Mouse (Mus musculus) adrenal gland, adult 2 months (tissue): ENCODE measurements around the gene Gm28048. TPM values are rescaled to one million over a fixed set of nuclear protein-coding genes. Genes with fewer than 3 reads are reported as not detected.

Experiments
- DNase-seq: peaks from one replicate; pipeline ENCODE4 v3.0.0; 2021
- polyA plus RNA-seq: library from polyadenylated mRNA; depleted of rRNA; stranded (reverse); fragments of >200 nt; gene quantifications from 2 replicates; pipeline ENCODE4 v1.2.3, GENCODE M21; 2012
- total RNA-seq, 2 experiments: library from RNA; stranded (reverse); gene quantifications; 2 replicates each; pipeline ENCODE4 v1.2.3; 2021

Gm28048 gene
- total and polyA plus RNA-seq, 3 experiments = 39.3 to 39.4 TPM; not detected in 1

DNA sequence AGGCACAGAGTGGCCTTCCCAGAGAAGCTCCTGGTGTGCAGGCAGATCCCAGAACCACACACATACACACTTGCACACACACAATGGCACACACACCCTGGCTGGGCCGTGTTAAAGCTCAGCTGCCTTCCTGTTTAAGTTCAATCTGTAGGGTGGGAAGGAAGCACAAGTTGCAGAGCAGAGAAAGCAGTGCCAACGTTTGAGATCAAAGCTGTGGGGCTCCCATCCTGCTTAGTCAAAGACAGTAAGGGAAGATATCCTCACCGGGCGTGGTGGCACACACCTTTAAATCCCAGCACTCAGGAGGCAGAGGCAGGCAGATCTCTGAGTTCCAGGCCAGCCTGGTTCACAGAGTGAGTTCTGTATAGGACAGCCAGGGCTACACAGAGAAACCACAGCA, 149.3 kb downstream of the Gm28048 start:
- DNase-seq = no peak

DNA sequence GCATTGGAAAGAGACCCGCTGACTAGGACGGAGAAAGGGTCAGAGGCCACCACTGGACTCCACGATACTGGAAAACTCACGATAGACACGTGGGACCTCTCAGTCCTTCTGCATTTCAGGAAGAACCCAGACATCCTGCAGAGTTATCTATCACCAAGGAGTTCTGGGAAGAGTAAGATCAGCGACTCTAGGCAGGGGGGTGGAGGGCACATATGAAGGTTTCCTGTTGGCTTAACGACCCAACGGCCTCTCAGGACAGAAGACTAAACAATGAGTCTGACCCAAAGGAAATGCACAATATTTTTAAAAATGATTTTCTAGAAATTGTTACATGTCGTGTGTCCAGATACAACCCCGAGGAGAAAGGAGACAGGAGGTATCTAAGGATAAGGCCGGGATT, 150.0 kb downstream of the Gm28048 start:
- peak; percentile 2 for DNase-seq

DNA sequence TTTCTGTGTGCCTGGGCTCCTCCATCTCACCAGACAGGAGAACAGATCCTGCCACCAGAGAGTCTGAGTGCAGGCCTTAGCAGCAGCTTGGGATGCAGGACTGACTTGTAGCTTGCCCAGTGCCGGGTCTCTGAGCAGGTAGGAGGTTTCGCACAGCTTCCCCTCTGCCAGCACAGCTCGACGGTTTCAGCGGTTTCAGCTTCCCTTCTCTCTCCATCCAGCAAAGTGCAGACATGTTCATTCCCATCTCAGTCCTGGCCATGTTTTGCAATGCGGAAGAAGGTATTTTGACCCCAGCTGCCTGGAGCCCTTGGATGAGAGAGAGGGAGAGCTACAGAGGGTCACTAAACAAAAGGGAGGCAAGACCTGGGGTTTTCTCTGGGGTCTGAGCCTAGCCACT, 151.2 kb downstream of the Gm28048 start:
- DNase-seq = no peak

DNA sequence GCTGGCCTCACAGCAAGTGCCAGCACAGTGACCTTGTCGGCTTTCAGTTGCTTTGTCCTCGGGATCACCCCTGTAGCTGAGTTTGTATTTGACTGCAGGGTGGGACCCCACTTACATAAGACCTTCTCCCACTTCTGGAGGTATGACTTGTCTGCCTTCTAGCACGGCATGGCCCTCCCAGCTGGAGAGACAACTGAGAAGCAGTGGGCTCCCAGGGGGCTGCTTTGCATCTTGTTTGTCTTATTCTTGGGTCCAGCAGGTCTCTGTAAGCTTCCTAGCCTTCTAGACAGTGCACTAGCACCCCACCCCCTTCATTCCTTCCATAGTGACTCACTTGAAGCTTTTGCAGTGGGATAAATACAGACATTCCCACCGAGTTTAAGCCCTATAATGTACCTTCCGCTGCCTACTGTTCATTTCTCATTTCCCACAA, 151.7 kb downstream of the Gm28048 start:
- DNase-seq = peak; percentile 66

DNA sequence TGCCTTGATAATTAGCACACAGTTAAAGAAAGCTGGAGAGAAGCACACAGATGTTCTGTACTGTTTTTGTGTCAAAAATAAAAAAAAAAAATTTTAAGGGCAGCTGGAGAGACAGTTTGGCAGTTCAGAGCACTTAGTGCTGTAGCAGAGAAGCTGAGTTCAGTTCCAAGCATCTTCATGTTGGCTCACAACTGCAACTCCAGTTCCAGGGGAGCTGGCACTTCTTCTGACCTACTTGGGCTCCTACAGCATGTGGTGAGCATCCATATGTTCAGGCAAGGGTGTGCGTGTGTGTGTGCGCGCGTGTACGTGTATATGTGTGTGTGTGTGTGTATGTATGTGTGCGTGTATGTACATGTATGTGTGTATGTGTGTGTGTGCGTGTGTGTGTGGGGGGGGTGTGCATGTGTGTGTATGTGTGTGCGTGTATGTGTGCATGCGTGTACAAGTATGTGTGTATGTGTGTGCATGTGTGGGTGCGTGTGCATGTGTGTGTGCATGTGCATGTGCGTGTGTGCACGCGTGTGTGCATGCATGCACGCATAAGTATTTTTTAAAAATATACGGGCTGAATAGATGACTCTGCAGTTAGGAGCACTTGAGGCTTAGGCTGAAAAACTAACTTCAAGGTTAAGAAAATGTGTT, 152.8 kb downstream of the Gm28048 start:
- no peak for DNase-seq

DNA sequence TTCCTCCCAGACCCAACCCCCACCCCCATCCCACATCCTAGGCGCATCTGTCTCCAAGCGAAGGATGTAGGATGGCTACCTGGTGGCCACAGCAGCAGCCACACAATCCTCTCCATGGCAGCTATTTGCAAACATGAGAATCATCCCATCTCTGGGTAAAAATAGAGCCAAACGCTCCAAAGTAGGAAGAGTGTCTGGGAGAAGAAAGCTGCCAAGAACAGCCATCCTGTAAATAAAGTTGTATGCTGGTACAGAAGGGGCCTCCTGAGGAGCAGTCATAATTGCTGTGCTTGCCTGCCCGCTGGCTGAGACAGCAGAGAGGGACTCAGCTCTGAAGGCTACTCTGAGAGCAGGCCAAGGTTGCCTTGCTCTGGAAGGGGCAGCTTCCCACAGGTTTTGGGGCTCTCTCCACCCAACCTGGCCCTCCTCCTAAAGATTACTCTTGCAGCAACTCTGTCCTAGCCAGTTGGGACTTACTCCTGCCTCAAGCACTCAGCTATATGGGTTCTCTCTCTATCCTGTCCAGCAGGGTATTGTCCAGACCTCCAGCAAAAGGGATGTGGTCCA, 154.3 kb downstream of the Gm28048 start:
- DNase-seq = peak; percentile 69

DNA sequence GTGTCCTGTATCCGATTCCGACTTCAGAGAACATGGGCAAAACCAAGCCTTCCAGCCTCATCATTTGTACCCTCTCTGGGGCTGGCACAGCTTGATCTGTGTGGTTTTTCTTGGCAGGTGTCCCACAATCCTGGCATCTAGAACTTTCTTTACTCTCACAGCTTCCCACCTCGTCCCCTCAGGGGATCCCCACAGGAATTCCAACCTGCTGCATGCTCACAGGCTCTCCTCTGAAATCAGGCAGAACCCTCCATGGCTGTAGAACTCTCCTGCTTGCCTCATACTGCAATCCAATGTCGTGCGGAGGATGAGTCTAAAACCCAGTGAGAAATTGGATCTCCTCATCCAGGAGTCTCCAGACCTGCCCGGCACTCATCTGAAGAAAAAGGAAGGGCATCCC, 155.2 kb downstream of the Gm28048 start:
- no peak for DNase-seq

DNA sequence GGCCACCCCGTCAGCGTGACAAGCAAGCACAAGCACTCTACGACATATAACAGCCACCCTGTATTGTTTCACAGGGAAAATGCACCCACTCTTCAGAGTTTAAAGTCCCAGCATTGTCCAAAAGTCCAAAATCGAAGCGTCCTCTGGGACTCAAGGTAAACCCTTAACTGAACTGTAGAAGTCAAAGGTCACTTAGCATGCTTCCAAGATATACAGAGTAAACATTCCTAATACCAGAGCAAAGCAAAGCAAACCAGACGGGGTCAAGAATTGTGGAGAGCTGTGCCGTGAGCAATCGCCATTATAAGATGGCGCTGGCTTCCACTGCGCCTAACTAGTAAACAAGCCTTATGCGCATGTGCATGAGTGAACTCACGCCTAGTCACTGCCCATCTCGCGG, 155.8 kb downstream of the Gm28048 start:
- no peak for DNase-seq

DNA sequence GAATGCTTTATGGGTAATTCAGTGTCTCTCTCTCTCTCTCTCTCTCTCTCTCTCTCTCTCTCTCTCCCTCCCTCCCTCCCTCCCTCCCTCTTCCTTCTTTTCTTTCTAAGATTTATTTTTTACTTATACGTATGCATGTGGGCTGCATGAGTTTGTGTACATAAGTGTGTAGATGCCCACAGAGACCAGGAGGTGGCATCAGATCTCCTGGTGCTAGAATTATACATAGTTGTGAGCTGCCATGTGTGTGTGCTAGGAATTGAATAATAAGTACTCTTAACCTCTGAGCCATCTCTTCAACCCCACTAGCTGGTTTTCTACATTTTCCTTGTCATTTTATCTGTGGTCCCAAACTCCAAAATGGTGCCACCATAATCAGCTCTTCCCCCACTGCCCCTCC, 156.3 kb downstream of the Gm28048 start:
- DNase-seq = no peak

DNA sequence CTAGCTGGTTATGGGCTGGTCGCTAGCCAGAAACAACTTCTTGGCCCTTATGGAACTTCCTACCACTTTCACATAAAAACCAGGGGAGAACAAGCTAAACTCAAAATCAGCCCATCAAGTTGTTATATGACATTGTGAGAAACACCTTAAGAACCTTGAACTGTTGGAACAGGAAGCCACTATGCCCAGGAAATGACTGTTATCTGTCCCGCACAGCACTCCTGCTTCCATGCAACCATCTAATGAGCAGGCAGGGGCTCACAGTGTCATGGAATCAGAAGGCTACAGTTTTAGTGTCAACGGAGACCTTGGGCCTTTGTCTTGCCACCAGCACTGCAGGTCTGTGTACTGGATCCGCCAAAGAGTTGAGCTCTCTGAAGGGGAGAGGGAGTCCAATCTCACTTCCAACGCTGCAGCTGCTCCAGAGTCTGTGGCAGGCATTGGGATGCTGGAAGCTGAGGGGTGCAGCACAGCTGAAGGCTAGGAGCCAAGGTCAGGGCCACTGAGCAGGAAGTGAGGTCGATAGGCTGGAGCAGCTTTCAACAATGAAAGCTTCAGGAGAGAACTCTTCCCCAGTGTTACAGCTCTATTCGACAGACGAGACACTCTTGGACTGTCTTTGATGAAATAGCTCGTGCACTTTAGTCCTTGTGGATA, 157.7 kb downstream of the Gm28048 start:
- peak; percentile 67 for DNase-seq

DNA sequence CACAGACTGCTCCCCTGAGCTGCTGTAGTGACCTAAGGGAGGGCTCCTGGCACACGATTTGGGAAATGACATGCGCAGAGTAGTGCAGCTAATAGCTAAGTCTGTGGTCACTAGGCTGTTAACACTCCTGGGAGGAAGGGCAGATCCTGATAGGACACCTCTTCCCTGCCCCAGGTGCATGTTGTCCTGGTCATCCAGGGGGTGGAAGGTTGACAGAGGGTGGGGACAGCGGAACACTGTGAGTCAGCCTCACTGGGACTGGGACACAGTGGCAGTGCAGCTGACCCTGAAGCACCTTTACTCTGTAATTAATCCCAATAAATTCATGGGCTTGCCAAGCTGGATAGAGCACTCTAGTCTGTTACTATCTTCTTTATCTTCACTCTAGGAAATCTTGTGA, 160.6 kb downstream of the Gm28048 start:
- DNase-seq = peak; percentile 31

DNA sequence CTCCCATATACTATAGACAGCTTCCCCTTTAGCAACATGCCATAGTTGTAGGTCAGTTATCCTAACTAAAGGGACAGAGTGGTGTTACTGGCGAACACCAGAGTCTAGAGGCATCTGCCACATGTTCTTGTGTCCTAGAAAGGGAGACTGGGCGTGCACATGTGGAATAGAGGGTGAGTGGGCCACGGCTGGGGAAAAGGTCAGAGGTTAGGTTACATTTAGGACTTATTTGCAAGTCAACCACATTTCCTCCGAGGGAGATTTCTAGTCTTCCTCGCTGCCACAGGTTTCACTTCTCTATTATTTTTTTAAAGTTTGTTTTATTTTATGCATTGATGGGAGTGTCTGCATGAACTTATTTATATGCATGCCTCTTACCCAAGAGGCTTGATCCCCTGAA, 163.5 kb downstream of the Gm28048 start:
- no peak for DNase-seq

DNA sequence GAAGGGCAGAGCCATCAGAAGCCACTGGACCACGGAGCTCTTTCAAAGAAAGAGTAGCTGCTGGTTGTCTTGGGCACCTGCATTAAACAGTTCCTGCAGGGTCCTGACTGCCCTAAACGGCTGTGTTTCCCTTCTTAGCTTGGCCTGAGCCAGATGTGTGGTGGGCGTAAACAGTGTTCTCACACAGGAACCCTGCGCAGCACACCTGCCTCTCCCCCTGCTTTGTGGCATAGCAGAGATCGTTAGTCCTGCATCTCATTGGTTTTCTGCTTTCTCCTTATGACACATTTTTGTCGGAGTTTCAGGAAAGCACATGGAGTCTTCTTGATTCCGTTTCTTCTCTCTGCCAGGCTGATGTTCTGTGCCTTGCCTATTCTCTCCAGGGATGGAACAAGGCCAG, 166.0 kb downstream of the Gm28048 start:
- no peak for DNase-seq

DNA sequence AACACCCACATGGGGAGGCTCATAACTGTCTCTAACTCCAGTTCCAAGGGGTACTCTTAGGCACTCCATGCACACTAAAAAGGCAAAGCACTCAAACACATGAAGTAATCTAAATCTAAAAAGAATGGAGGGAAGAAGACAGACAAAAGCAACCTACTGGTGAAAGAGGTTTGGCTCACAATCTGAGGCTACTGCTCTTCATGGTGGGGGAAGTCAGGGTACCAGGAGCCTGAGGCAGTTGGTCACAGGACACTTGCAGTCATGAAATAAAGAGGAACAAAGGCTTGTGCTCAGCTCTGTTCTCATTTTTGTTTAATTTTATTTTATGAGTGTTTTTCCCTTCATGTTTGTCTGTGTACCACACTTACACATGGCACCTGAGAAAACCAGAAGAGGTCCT, 166.7 kb downstream of the Gm28048 start:
- DNase-seq = no peak

DNA sequence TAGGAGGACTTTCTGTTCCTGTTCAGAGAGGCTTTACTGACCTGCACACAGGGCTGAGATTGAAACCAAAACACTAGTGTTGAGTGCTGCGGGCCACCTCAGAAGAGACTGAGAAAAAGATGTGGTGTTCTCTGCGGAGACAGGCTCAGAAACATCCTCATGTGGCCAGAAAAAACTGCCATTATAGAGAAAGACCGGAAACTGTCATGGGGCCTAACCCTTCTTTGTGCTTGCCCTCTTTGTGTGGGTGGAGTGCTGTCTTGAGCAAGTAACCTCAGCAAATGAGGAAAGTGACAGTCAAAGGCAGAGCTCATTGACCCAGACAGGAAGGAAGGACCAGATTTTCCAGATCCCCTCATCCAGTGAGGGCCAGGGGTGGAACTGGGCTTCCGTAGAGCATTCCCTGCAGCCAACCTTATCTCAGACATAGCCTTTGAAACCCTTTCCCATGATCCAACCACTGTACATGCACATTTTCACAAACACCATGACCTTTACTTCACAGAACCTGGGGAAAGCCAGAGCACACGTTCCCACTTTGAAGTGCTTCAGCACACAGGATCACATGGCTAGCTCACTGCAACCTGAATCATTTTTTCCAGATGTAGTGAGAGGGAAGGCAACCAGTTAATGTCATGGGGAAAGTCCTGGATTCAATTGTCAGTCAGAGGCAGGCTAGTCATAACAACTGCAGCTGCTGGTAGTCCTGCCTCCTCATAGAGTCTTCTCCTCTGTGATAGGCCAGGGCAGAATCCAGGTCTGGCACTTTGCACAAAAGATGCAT, 167.8 kb downstream of the Gm28048 start:
- DNase-seq = no peak

DNA sequence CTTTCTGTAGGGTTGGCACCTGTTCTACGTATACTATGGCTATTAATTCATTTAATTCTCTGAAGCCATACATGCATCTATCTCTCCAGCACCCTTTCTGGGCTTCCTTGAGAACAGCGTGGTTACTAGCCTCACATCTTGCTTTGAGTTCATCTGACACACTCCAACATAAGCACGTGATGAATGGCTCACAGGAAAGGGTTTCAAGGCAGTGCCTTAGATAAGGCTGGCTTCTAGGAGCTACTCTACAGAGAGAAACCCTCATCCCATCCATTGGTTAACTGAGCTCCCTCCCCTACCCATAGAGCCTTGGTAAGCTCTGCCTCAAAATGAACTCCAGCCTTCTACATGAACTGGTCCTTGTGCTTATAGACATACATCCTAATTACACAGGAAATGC, 168.5 kb downstream of the Gm28048 start:
- DNase-seq = no peak

DNA sequence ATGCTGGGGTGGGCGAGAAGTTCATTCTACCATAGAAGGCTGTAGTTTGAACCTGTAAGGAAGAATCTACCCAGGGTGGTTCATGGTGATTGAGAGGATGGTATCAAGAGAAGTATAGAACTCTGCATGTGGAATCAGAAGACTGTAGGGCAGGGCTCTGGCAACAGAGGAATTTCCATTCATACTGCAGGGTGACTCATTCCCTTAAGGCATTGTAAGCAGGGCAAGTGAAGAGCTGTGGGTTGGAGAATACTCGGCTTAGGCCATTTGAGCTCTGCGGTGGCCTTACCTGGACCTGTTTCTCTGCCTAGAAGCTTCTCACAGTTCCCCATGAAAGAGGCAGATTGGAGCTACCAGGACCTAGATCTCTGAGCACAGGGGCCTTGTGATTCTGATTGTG, 170.5 kb downstream of the Gm28048 start:
- no peak for DNase-seq

DNA sequence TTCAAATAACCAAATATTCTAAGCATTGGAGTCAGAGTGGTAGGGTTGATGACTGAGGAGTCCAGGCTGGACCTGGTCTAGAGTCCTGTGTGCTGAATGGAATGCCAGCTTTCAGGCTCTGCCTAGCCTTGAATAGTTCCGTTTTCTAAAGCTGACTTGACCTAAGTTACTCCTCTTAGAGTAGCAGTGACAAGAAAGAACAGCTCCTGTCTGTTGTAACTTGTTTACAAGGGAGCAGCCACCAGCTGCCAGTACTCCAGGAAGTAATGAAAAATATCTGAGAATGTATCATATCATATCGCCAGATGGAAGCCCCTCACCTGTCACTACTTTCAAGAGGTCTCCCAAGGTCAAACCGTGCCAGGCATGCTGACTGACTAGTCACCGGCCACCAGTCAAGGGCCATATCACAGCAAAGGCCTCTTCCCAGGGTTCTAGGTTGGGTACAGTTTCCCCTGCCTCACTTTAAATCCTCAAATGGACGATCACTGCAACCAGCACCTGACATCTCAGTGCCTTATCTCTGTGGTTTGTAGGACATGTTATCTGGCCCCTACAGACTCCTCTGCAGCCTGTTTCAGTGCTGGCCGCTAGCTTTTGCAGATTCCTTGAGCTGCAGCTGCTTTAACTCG, 172.3 kb downstream of the Gm28048 start:
- DNase-seq = no peak

DNA sequence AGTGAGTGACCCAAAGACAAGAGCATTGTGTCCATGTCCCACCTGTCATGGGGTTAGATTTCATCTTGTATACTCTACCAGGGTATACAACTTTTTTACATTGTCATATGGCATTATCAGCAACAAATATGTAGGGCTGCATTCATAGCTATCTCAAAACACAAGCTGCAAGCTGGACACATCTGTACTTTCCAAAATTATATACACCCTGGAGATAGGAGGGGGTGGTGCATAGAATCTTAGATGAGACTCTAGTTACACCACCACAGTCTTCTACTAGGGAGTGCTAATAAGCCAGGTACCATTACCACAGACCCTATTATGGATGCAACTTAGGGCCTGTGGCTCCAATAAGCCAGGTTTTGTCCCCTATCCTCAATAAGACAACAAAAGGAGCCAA, 173.8 kb downstream of the Gm28048 start:
- no peak for DNase-seq

DNA sequence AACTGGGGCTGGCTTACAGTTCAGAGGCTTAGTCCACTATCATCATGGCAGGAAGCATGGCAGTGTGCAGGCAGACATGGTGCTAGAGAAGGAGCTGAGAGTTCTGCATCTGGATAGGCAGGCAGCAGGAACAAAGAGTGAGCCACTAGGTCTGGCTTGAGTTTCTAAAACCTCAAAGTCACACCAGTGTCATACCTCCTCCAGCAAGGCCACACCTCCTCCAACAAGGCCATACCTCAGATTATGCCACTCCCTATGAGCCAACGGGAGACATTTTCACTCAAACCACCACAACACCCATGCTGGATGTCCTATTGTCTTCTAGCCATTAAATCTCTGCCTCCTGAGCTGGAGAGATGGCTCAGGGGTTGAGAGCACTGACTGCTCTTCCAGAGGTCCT, 176.7 kb downstream of the Gm28048 start:
- DNase-seq = no peak

DNA sequence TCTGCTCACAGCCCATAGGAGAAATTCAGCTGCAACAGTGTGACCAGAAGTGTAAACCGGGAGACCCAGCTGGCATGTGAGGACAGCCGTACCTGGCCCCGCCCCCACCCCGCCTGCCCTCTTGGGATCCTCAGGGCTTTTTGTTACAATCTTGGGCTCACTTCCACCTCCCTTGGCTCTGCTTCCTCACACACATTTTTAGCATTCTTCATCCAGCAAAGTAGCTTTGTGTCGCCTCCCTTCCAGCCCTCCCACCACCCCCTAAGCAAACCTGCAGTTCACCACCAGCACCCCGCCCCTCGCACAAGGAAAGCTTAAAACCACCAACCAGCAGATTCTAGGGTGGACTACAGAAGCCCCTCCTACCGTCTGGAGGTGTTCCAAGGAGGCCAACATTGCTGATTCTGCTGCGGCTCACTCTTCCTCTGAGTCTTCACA, 181.9 kb downstream of the Gm28048 start:
- no peak for DNase-seq

DNA sequence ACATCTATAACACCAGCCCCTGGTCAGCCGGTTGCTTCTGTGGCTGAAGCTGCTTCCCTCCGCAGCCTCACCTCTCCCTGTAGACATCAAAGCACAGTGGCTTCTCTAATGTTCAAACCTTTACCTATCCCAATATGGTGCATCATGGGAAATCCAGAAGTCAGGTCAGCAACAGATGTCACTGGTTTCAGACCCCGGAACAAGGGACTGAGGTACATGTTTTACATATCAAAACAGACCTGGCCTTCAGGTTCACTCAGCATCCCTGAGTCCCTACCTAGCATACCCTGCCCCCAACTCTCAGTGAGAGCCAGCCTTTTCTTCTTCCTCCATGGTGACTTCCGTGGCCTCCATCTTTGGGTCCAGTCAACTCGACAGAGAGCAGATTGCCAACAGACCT, 183.0 kb downstream of the Gm28048 start:
- DNase-seq = no peak

DNA sequence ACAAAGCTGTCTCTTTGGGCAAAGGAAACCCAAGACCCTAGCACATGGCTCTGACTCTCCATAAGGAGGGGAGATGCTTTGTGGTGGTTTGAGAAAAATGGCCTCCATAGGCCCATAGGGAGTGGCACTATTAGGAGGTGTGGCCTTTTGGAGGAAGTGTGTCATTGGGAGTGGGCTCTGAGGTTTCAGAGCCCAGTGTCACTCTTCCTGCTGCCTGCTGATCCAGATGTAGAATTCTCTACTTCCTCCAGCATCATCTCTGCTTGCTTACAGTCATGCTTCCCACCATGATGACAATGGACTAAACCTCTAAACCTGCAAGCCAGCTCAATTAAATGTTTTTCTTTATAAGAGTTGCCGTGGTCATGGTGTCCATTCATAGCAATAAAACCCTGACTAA, 187.2 kb downstream of the Gm28048 start:
- DNase-seq = no peak
